ENCODE assay signal across 8 mouse cellular contexts in genomic region chr10:80396822-80397523, GRCm38 (mm10). TPM values are rescaled to one million over a fixed set of nuclear protein-coding genes. Genes with fewer than 3 reads are reported as not detected.
DNase-seq lines count a peak whose midpoint lies in the region; ATAC-seq and TF ChIP-seq lines count a peak whose summit lies in the region.

No protein-coding gene starts in this region.

- H3K27me3 ChIP-seq in heart, embryonic 10.5 days (ENCODE audit: insufficient read depth, poor library complexity, severe bottlenecking), result no peaks in the 10 kb centered on the region
- no peaks in the 10 kb centered on the region for H3K27me3 ChIP-seq in hindbrain, embryonic 11.5 days (ENCODE audit: control insufficient read depth, insufficient read depth, low read length)
- no peaks in the 10 kb centered on the region for H3K27me3 ChIP-seq in midbrain, embryonic 10.5 days (ENCODE audit: low read depth, poor library complexity, severe bottlenecking)
- H3K27me3 ChIP-seq in kidney, adult 2 months (replicated peaks; ENCODE audit: control insufficient read depth, insufficient read depth, low read length), result no peaks in the 10 kb centered on the region

- TF ChIP-seq CTCF in kidney, adult 2 months (conservative IDR thresholded peaks at IDR 0.05; ENCODE audit: insufficient read depth, insufficient read length, low read depth, low read length), result no peak

- ATAC-seq in hindbrain, embryonic 11.5 days (ENCODE audit: low FRiP score), result no peak

- 91% methylated on average over 11 of the region's 11 CpGs for WGBS in heart, embryonic 10.5 days
- 89% methylated on average over 11 of the region's 11 CpGs for WGBS in hindbrain, embryonic 11.5 days
- 93% methylated on average over 11 of the region's 11 CpGs for WGBS in midbrain, embryonic 10.5 days
- 82% methylated on average over 11 of the region's 11 CpGs for WGBS in kidney, adult 2 months

- H3K9me3 ChIP-seq in heart, embryonic 10.5 days, result no peaks in the 10 kb centered on the region
- no peaks in the 10 kb centered on the region for H3K9me3 ChIP-seq in hindbrain, embryonic 11.5 days (ENCODE audit: control insufficient read depth, low read length)
- H3K9me3 ChIP-seq in midbrain, embryonic 10.5 days (replicated peaks), result no peaks in the 10 kb centered on the region

- peaks cover 41% of the 10 kb centered on the region for H3K4me1 ChIP-seq in heart, embryonic 10.5 days
- peaks cover 14% of the 10 kb centered on the region for H3K4me1 ChIP-seq in hindbrain, embryonic 11.5 days (replicated peaks; ENCODE audit: control insufficient read depth, insufficient read depth, low read length)
- peaks cover 35% of the 10 kb centered on the region for H3K4me1 ChIP-seq in midbrain, embryonic 10.5 days
- H3K4me1 ChIP-seq in kidney, adult 2 months (ENCODE audit: control insufficient read depth, insufficient read depth, low read length), result peaks cover 23% of the 10 kb centered on the region

- H3K4me3 ChIP-seq in heart, embryonic 10.5 days, result peak overlapping the region; percentile 89
- peak overlapping the region; percentile 75 for H3K4me3 ChIP-seq in hindbrain, embryonic 11.5 days (ENCODE audit: low read depth, low read length)
- H3K4me3 ChIP-seq in midbrain, embryonic 10.5 days, result peak overlapping the region; percentile 85
- no peak overlapping the region for H3K4me3 ChIP-seq in kidney, adult 2 months (ENCODE audit: insufficient read depth, low read depth, low read length)

- no peak for DNase-seq in heart, embryonic 10.5 days (ENCODE audit: low spot score)
- DNase-seq in heart, adult 11 months, result no peak
- DNase-seq in ES-CJ7 (ENCODE audit: low read depth, low spot score), result peak; percentile 61
- DNase-seq in hindbrain, embryonic 11.5 days (ENCODE audit: low spot score), result no peak
- no peak for DNase-seq in midbrain, embryonic 10.5 days (ENCODE audit: low spot score)
- no peak for DNase-seq in urinary bladder, adult 18-20 months (ENCODE audit: low spot score in 2 of 2)
- no peak for DNase-seq in cerebellum, adult 11 months
- DNase-seq in kidney, adult 2 months, result no peak

- H3K36me3 ChIP-seq in heart, embryonic 10.5 days, result peaks cover 65% of the 10 kb centered on the region
- peaks cover 20% of the 10 kb centered on the region for H3K36me3 ChIP-seq in hindbrain, embryonic 11.5 days (ENCODE audit: control insufficient read depth, insufficient read depth, low read length)
- peaks cover 66% of the 10 kb centered on the region for H3K36me3 ChIP-seq in midbrain, embryonic 10.5 days
- H3K36me3 ChIP-seq in kidney, adult 2 months (ENCODE audit: control insufficient read depth, insufficient read depth, low read length), result no peaks in the 10 kb centered on the region; the same call in none of the 2 replicates

- H3K4me2 ChIP-seq in hindbrain, embryonic 11.5 days (replicated peaks; ENCODE audit: low read depth, low read length), result peak overlapping the region; percentile 85

- H3K9ac ChIP-seq in hindbrain, embryonic 11.5 days (ENCODE audit: low read depth, low read length), result peak overlapping the region; percentile 96

- TF ChIP-seq POLR2A in kidney, adult 2 months (IDR thresholded peaks at IDR 0.05; ENCODE audit: low read depth, low read length), result no peak

- H3K27ac ChIP-seq in heart, embryonic 10.5 days, result peak overlapping the region; percentile 99
- peak overlapping the region; percentile 99; the same call in 1 of the 2 replicates for H3K27ac ChIP-seq in hindbrain, embryonic 11.5 days (ENCODE audit: low read depth, low read length)
- H3K27ac ChIP-seq in midbrain, embryonic 10.5 days (replicated peaks), result peak overlapping the region; percentile 100
- no peak overlapping the region for H3K27ac ChIP-seq in kidney, adult 2 months (ENCODE audit: insufficient read depth, low read depth, low read length)

RNA-seq across cellular contexts. Expression of gene Mbd3, which starts 2.4 kb away (rescaled TPM):
- polyA plus RNA-seq in heart, embryonic 10.5 days (2016; fragmentation: Nextera tagmentation; extraction: Ambion mirVana), result 237 and 315 TPM in 2 replicates
- 227 and 240 TPM in 2 replicates for polyA plus RNA-seq in hindbrain, embryonic 11.5 days (2014; fragmentation: Nextera tagmentation; extraction: Ambion mirVana)
- polyA plus RNA-seq in midbrain, embryonic 10.5 days (2016; fragmentation: Nextera tagmentation; extraction: Ambion mirVana), result 338 and 351 TPM in 2 replicates
- 143 and 151 TPM in 2 replicates for polyA plus RNA-seq in kidney, adult 2 months (2012; rRNA removed)

RNA-seq across cellular contexts. Expression of gene Mex3d, which starts 9.5 kb away (rescaled TPM):
- polyA plus RNA-seq in heart, embryonic 10.5 days (2016; fragmentation: Nextera tagmentation; extraction: Ambion mirVana), result 2.1 and 5.0 TPM in 2 replicates
- polyA plus RNA-seq in hindbrain, embryonic 11.5 days (2014; fragmentation: Nextera tagmentation; extraction: Ambion mirVana), result 13.4 and 14.7 TPM in 2 replicates
- polyA plus RNA-seq in midbrain, embryonic 10.5 days (2016; fragmentation: Nextera tagmentation; extraction: Ambion mirVana), result 6.3 and 6.4 TPM in 2 replicates
- 7.9 and 11.9 TPM in 2 replicates for polyA plus RNA-seq in kidney, adult 2 months (2012; rRNA removed)

RNA-seq across cellular contexts. Expression of gene Uqcr11, which starts 9.7 kb away (rescaled TPM):
- 973 and 1,195 TPM in 2 replicates for polyA plus RNA-seq in heart, embryonic 10.5 days (2016; fragmentation: Nextera tagmentation; extraction: Ambion mirVana)
- 466 and 480 TPM in 2 replicates for polyA plus RNA-seq in hindbrain, embryonic 11.5 days (2014; fragmentation: Nextera tagmentation; extraction: Ambion mirVana)
- polyA plus RNA-seq in midbrain, embryonic 10.5 days (2016; fragmentation: Nextera tagmentation; extraction: Ambion mirVana), result 610 and 635 TPM in 2 replicates
- 3,960 and 3,968 TPM in 2 replicates for polyA plus RNA-seq in kidney, adult 2 months (2012; rRNA removed)

RNA-seq across cellular contexts. Expression of gene Tcf3, which starts 36.5 kb away (rescaled TPM):
- 80.6 and 140 TPM in 2 replicates for polyA plus RNA-seq in heart, embryonic 10.5 days (2016; fragmentation: Nextera tagmentation; extraction: Ambion mirVana)
- polyA plus RNA-seq in hindbrain, embryonic 11.5 days (2014; fragmentation: Nextera tagmentation; extraction: Ambion mirVana), result 110 and 130 TPM in 2 replicates
- 190 and 191 TPM in 2 replicates for polyA plus RNA-seq in midbrain, embryonic 10.5 days (2016; fragmentation: Nextera tagmentation; extraction: Ambion mirVana)
- 33.3 and 38.6 TPM in 2 replicates for polyA plus RNA-seq in kidney, adult 2 months (2012; rRNA removed)

RNA-seq across cellular contexts. Expression of gene Plk5, which starts 40.7 kb away (rescaled TPM):
- 0.16 TPM in 1 of 2 replicates, not detected in the other for polyA plus RNA-seq in heart, embryonic 10.5 days (2016; fragmentation: Nextera tagmentation; extraction: Ambion mirVana)
- 0.11 and 0.14 TPM in 2 replicates for polyA plus RNA-seq in hindbrain, embryonic 11.5 days (2014; fragmentation: Nextera tagmentation; extraction: Ambion mirVana)
- 0.12 and 0.32 TPM in 2 replicates for polyA plus RNA-seq in midbrain, embryonic 10.5 days (2016; fragmentation: Nextera tagmentation; extraction: Ambion mirVana)
- 1.8 and 2.0 TPM in 2 replicates for polyA plus RNA-seq in kidney, adult 2 months (2012; rRNA removed)
